Mouse (Mus musculus) stomach, postnatal 0 days (tissue): ENCODE results near the gene Gm10135. TPM values are rescaled to one million over a fixed set of nuclear protein-coding genes. Genes with fewer than 3 reads are reported as not detected.
A peak's percentile ranks its signal among the peaks of the same experiment; 100 is the strongest.

Experiments
- ATAC-seq: fragments of 200-750 bp; cut with Nextera tagmentation; 2 replicates; pipeline ENCODE4 v1.8.0; 2017; ENCODE audit not compliant: low FRiP score, low TSS enrichment
- DNase-seq: peaks from one replicate; pipeline ENCODE4 v3.0.0-alpha.2; 2016; ENCODE audit warnings: low spot score
- H3K27ac ChIP-seq: fragments of 300-500 bp; sonication (generic); replicated peaks from 2 replicates; pipeline ENCODE4 v1.5.1; 2014; ENCODE audit warnings: mild to moderate bottlenecking, control low read depth
- H3K27me3 ChIP-seq: fragments of 300-500 bp; sonication (generic); 2 replicates; pipeline ENCODE4 v1.6.1; 2014; ENCODE audit warnings: low read length; ENCODE audit not compliant: control insufficient read depth, insufficient read depth
- H3K36me3 ChIP-seq: fragments of 300-500 bp; sonication (generic); 2 replicates; pipeline ENCODE4 v1.6.1; 2014; ENCODE audit warnings: low read length, mixed read lengths; ENCODE audit not compliant: control insufficient read depth, insufficient read depth
- H3K4me1 ChIP-seq: fragments of 300-500 bp; sonication (generic); replicated peaks from 2 replicates; pipeline ENCODE4 v1.6.1; 2014; ENCODE audit warnings: antibody characterized with exemption; ENCODE audit not compliant: control insufficient read depth, insufficient read depth
- H3K4me2 ChIP-seq: fragments of 300-500 bp; sonication (generic); replicated peaks from 2 replicates; pipeline ENCODE4 v1.6.1; 2014; ENCODE audit warnings: low read depth, mild to moderate bottlenecking, control low read depth, moderate library complexity
- H3K4me3 ChIP-seq: fragments of 300-500 bp; sonication (generic); 2 replicates; pipeline ENCODE4 v1.5.1; 2014; ENCODE audit warnings: low read depth, low read length, control low read depth
- H3K9ac ChIP-seq: fragments of 300-500 bp; sonication (generic); 2 replicates; pipeline ENCODE4 v1.6.1; 2014; ENCODE audit warnings: mild to moderate bottlenecking, low read length, control low read depth, mixed read lengths
- H3K9me3 ChIP-seq: fragments of 300-500 bp; sonication (generic); 2 replicates; pipeline ENCODE4 v1.6.1; 2016; ENCODE audit warnings: low read length; ENCODE audit not compliant: control insufficient read depth
- CTCF ChIP-seq: IDR thresholded peaks from 2 replicates; pipeline ENCODE4 v1.5.1; 2016; ENCODE audit warnings: antibody characterized with exemption, low read depth, mild to moderate bottlenecking, moderate library complexity
- EP300 ChIP-seq: optimal IDR thresholded peaks from 2 replicates; pipeline ENCODE3; 2016; ENCODE audit warnings: antibody characterized with exemption
- WGBS: fragments of 180-500 bp; shearing (Covaris S2); extraction: QIAGEN DNeasy Blood & Tissue Kit; methylation state at CpG from one replicate; pipeline ENCODE4 v1.1.7; 2014; 5-methylcytosine and 5-hydroxymethylcytosine counted together
- polyA plus RNA-seq: library from polyadenylated mRNA; unstranded; fragments of >200 nt; fragmentation: Nextera tagmentation; extraction: Ambion mirVana; gene quantifications from 2 replicates; pipeline ENCODE4 v1.2.1, GENCODE M21; 2015

Gm10135 gene
- polyA plus RNA-seq, 1 experiment from 2014 or later, result not detected

DNA sequence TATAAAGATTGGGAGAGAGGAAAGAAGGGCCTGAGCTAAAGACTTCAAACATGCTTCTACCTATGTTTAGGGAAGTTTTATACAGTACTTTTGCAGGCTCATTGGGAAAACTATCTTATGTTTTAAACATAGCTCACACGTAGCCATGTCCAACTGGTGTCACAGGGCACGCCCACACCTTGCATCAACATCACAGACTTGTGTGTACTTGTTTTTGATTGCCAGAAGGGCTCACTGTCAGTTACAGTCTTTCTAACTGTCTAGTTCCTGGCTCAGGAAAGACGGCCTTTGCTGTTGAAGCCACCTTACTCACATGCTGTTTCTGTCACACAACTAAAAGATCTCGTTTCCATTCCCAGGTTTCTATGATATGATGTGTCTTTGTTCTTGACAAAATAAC lies 2.0 kb upstream of the Gm10135 start:
- Histone ChIP-seq H3K4me1 (no peaks in the 10 kb centered on the region), H3K9me3 (no peaks in the 10 kb centered on the region), H3K36me3 (0 out of 2 replicates have a peak, but pooled peaks cover 2% of the 10 kb centered on the region), H3K27ac (no peak overlapping the region), H3K27me3 (no peaks in the 10 kb centered on the region), H3K4me3 (no peak overlapping the region), H3K9ac (no peak overlapping the region), H3K4me2 (no peak overlapping the region)
- no peak for DNase-seq
- ATAC-seq, result no peak
- 72% methylated on average over 4 of the region's 4 CpGs for WGBS
- TF ChIP-seq CTCF (no peak), EP300 (no peak)

DNA sequence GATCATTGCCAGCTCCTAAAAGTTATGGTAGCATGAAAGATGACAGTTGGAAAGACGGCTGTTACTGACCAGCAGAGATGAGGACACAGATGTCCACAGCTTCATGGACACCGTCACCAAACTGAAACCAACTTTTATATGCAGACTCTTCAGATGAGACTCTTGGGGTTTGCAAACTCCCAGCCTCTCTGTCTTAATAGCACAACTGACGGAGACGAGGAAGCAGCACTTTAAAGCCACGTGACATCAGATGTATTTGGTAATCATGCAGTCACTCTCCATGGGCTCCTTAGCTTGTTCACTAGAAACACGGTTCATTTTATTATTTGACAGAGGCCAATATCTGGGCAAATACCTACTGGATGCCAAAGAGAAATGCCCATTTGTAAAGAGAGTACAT lies 1.5 kb upstream of the Gm10135 start:
- Histone ChIP-seq H3K9me3 (no peaks in the 10 kb centered on the region), H3K9ac (no peak overlapping the region), H3K4me1 (no peaks in the 10 kb centered on the region), H3K27ac (no peak overlapping the region), H3K27me3 (no peaks in the 10 kb centered on the region), H3K4me2 (no peak overlapping the region), H3K36me3 (peaks cover 2% of the 10 kb centered on the region; the same call in 1 of the 2 replicates), H3K4me3 (no peak overlapping the region)
- 89% methylated on average over 6 of the region's 6 CpGs for WGBS
- ATAC-seq, result no peak
- no peak for TF ChIP-seq CTCF
- TF ChIP-seq EP300, result no peak
- DNase-seq, result no peak

DNA sequence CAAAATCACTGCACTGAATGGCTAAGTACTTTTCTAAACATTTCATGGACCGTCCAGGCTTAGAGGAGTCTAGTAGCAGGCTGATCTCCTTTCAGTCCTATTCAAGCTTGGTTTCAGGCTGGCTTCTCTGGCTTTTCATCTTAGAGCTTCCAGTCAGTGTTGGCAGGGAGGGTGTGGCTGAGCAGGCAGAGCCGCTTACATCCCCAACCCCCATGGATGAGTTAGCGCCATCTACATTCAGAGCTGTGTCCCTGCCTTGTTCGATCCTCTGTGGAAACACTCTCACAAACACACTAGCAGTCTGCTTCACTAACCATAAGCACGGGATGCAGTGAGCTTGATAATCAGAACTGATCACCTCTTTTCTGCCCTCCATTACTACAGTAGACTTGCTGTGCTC lies 1.6 kb downstream of the Gm10135 start:
- Histone ChIP-seq H3K9me3 (no peaks in the 10 kb centered on the region), H3K4me2 (no peak overlapping the region), H3K36me3 (peaks cover 4% of the 10 kb centered on the region), H3K4me3 (no peak overlapping the region), H3K4me1 (no peaks in the 10 kb centered on the region), H3K27me3 (no peaks in the 10 kb centered on the region), H3K9ac (no peak overlapping the region), H3K27ac (peak overlapping the region; percentile 3; the same call in 1 of the 2 replicates)
- DNase-seq (peak; percentile 32), ATAC-seq (0 out of 2 replicates have a peak, but pooled peaks have one; percentile 47)
- no peak for TF ChIP-seq EP300
- peak; percentile 57 for TF ChIP-seq CTCF
- WGBS, result 51% methylated on average over 5 of the region's 5 CpGs

DNA sequence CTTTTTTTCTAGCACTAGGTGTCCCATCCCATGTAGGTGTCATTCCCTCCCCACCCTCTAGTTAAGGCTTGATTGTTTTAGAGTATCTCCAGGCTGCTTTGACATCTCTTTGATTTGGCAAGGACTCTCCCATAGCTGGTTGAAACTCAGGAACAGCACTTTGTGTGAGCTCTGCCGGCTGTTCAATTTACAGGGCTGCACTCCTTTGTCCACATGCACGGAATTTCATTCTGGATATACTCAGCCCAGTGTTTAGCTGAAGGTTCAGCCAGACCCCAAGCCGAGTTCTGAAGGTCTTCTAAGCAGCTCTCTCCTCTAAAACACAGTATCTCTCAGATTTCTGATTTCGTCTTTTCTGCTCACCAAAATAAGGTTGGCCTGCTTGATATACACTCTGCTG lies 2.1 kb downstream of the Gm10135 start:
- no peak overlapping the region for H3K9ac ChIP-seq
- TF ChIP-seq EP300 (no peak), CTCF (no peak)
- no peak for ATAC-seq
- H3K4me1 ChIP-seq, result no peaks in the 10 kb centered on the region
- H3K4me2 ChIP-seq, result no peak overlapping the region
- no peaks in the 10 kb centered on the region for H3K9me3 ChIP-seq
- no peak overlapping the region for H3K4me3 ChIP-seq
- no peaks in the 10 kb centered on the region for H3K27me3 ChIP-seq
- DNase-seq, result no peak
- 47% methylated on average over 4 of the region's 4 CpGs for WGBS
- H3K27ac ChIP-seq, result peak overlapping the region; percentile 3; the same call in 1 of the 2 replicates
- H3K36me3 ChIP-seq, result peaks cover 4% of the 10 kb centered on the region

DNA sequence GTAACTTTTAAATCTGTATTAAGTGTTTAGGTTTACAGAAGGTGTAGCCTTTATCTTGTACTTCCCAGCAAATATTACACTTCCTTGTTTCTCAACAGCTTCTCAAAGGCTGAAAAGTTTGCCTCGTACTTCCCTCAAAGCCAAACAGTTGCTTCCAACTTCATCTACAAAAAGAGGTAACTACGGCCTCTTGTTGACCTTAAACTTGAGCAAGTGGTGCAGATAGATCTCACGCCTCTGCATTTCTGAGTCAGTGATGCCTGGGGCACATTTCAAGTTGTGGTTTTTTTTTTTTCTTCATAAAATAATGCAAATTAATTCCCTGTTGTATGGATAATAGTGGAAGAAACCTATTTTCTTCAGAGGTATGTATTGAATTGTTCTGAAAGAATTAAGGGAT lies 8.8 kb downstream of the Gm10135 start:
- DNase-seq, result no peak
- 56% methylated on average over 3 of the region's 3 CpGs for WGBS
- no peak overlapping the region for H3K4me3 ChIP-seq

DNA sequence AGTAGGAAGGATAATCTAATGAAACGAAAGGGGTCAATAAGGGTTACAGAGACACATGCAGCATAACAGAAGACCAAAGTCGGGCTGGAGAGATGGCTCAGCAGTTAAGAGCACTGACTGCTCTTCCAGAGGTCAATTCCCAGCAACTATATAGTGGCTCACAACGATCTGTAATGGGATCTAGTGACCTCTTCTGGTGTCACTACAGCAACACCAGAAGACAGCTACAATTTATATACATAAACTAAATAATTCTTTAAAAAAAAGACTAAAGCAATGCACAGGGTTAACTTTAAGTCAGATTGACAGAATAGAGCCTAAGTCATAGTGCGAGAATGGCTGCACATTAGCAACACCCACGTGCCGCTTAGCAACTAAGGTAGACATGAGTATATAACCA lies 14.4 kb downstream of the Gm10135 start:
- no peak overlapping the region for H3K9ac ChIP-seq
- no peaks in the 10 kb centered on the region for H3K9me3 ChIP-seq
- 73% methylated on average over 6 of the region's 6 CpGs for WGBS
- no peak for DNase-seq
- no peak for ATAC-seq
- H3K4me3 ChIP-seq, result no peak overlapping the region
- H3K4me2 ChIP-seq, result no peak overlapping the region
- H3K4me1 ChIP-seq, result no peaks in the 10 kb centered on the region
- peaks cover 4% of the 10 kb centered on the region; the same call in 1 of the 2 replicates for H3K36me3 ChIP-seq
- no peaks in the 10 kb centered on the region for H3K27me3 ChIP-seq
- TF ChIP-seq EP300 (no peak), CTCF (peak; percentile 37)
- H3K27ac ChIP-seq, result no peak overlapping the region

More for the DNA sequence above, 8.8 kb downstream of the Gm10135 start:
- Histone ChIP-seq H3K27ac (no peak overlapping the region), H3K4me2 (no peak overlapping the region), H3K9me3 (no peaks in the 10 kb centered on the region), H3K36me3 (peaks cover 4% of the 10 kb centered on the region; the same call in 1 of the 2 replicates), H3K4me1 (no peaks in the 10 kb centered on the region), H3K9ac (no peak overlapping the region), H3K27me3 (no peaks in the 10 kb centered on the region)
- no peak for ATAC-seq
- TF ChIP-seq EP300 (no peak), CTCF (no peak)
